Mouse (Mus musculus) small intestine, adult 2 months (tissue): ENCODE data around the gene Hdgfl2. TPM values are rescaled to one million over a fixed set of nuclear protein-coding genes. Genes with fewer than 3 reads are reported as not detected.

Experiments
- H3K27ac ChIP-seq: fragments of 200-500 bp; 2 replicates; pipeline ENCODE4 v1.5.1; 2012; ENCODE audit warnings: low read depth, low read length, control low read depth, inconsistent platforms; ENCODE audit not compliant: insufficient read depth
- H3K27me3 ChIP-seq: fragments of 200-500 bp; 2 replicates; pipeline ENCODE4 v1.6.1; 2012; ENCODE audit warnings: mild to moderate bottlenecking, moderate library complexity, low read length, inconsistent platforms; ENCODE audit not compliant: control insufficient read depth, insufficient read depth
- H3K36me3 ChIP-seq: fragments of 200-500 bp; 2 replicates; pipeline ENCODE4 v1.6.1; 2012; ENCODE audit warnings: mild to moderate bottlenecking, low read length, control low read depth, inconsistent platforms; ENCODE audit not compliant: control insufficient read depth, insufficient read depth
- H3K4me1 ChIP-seq: fragments of 200-500 bp; 2 replicates; pipeline ENCODE4 v1.6.1; 2012; ENCODE audit warnings: low read length, inconsistent platforms, mixed read lengths; ENCODE audit not compliant: control insufficient read depth, insufficient read depth, insufficient read length
- H3K4me3 ChIP-seq: fragments of 200-500 bp; 2 replicates; pipeline ENCODE4 v1.5.1; 2012; ENCODE audit warnings: low read depth, mild to moderate bottlenecking, control low read depth, inconsistent platforms, low read length, moderate library complexity
- CTCF ChIP-seq: fragments of 200-500 bp; IDR thresholded peaks from 2 replicates; pipeline ENCODE4 v1.5.1; 2012; ENCODE audit warnings: low read depth, mild to moderate bottlenecking, control low read depth, inconsistent platforms, low read length, moderate library complexity, mixed read lengths; ENCODE audit not compliant: insufficient replicate concordance, insufficient read length; ENCODE audit errors: extremely low read depth
- POLR2A ChIP-seq: fragments of 200-500 bp; IDR thresholded peaks from 2 replicates; pipeline ENCODE4 v1.6.1; 2012; ENCODE audit warnings: low read depth, mild to moderate bottlenecking, control low read depth, inconsistent platforms, low read length, moderate library complexity
- WGBS: fragments of 180-500 bp; shearing (Covaris S2); methylation state at CpG from one replicate; pipeline ENCODE4 v1.1.7; 2018; 5-methylcytosine and 5-hydroxymethylcytosine counted together
- polyA plus RNA-seq: library from polyadenylated mRNA; depleted of rRNA; stranded (reverse); fragments of >200 nt; gene quantifications from 2 replicates; pipeline ENCODE4 v1.2.3, GENCODE M21; 2012

The Hdgfl2 gene
- polyA plus RNA-seq, 1 experiment = 23.1 TPM

DNA sequence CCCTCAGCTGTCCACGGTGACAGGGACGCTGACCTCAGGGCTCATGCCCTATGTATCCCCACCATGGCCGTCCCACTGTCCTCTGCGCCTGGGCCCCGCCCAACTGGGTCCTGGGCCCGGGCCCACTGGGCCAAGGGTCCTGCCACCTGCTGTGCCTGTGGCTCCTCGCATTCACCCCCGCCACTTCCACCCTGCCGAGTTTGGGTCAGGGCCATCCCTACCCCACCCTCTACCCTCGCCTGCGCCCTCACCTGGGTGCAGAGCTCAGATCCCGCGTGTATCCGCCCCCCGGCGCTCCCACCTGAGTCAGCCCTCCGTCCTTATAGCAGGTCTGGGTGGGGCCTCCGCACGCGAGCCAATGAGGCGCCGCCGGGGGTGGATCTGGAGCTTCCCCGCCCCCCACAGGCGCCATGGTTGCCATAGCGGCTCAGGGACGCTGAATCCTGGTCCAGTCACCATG is 37.8 kb downstream of the Hdgfl2 start, which contains the start of gene Plin5:
Gene Plin5 (minus strand): TSS at position 346 of the 460 bp plus-strand sequence.
- WGBS = 2% methylated on average over 27 of the region's 27 CpGs
- H3K4me3 ChIP-seq = peak within 1 kb of the TSS; percentile 51

DNA sequence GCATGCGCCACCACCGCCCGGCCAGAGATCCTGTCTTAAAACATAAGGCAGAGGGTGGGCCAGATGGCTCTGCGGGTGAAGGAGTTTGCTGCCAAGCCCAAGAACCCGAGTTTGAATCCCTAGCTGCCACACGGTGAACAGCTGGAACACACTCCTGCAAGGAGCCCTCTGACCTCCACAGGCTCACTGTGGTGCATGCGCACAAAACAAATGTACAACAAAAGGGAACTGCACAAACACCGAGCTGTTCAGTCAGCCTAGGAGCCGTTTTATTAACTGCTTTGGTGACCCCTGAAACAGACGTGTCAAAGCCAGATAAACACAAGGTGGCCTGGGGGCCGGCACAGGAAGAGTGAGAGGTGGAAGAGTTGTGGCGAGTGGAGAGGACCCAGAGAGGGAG is 40.0 kb downstream of the Hdgfl2 start:
- 36% methylated on average over 12 of the region's 12 CpGs for WGBS

More for the DNA sequence above, 37.8 kb downstream of the Hdgfl2 start, which contains the start of gene Plin5:
- Histone ChIP-seq H3K27me3 (no peaks in the 10 kb centered on the region), H3K36me3 (no peaks in the 10 kb centered on the region), H3K27ac (no peak within 1 kb of the TSS), H3K4me1 (peaks cover 17% of the 10 kb centered on the region)
- TF ChIP-seq CTCF (no peak), POLR2A (no peak)

DNA sequence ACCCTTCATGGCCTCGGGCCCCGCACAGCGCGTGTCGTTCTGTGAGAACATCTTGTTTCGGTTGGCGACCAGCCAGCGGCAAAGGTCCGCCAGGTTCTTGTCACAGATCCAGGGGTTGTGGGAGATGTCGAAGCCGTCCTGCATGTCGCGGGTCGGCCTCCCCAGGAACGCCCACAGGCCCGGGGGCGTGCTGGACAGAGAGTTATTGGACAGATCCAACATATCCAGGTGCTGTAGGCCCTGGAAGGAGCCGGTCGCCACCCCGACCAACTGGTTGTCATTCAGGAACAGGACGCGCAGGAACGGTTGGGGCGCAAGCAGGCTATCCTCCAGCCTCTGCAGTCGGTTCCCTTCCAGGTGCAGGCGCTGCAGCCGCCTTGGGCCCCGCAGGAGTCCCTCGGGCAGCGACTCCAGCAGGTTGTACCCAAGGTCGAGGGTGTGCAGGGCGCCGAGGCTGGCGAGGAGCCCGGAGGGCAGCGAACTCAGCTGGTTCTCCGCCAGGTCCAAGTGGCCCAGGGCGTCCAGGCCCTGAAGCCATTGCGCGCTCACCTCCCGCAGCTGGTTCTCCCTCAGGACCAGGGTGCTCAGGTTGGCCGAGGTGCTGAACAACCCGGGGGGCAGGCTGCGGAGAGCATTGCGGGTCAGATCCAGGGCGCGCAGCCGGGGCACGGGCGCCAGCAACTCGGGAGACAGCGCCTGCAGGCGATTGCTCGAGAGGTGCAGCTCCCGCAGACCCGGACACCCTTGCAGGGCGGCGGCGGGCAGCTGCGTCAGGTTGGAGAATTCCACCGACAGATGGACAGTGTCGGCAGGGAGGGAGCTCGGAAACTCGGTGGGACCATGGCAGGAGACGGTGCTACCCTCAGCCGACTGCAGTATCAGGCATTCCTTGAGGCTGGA is 40.8 kb downstream of the Hdgfl2 start:
- WGBS = 3% methylated on average over 66 of the region's 66 CpGs
- TF ChIP-seq POLR2A = no peak
- no peak for TF ChIP-seq CTCF

More for the DNA sequence above, 40.0 kb downstream of the Hdgfl2 start:
- no peaks in the 10 kb centered on the region for H3K36me3 ChIP-seq
- H3K4me3 ChIP-seq = peak overlapping the region; percentile 54; the same call in 1 of the 2 replicates
- TF ChIP-seq POLR2A (no peak), CTCF (no peak)
- H3K4me1 ChIP-seq = peaks cover 22% of the 10 kb centered on the region
- no peaks in the 10 kb centered on the region for H3K27me3 ChIP-seq
- no peak overlapping the region for H3K27ac ChIP-seq

DNA sequence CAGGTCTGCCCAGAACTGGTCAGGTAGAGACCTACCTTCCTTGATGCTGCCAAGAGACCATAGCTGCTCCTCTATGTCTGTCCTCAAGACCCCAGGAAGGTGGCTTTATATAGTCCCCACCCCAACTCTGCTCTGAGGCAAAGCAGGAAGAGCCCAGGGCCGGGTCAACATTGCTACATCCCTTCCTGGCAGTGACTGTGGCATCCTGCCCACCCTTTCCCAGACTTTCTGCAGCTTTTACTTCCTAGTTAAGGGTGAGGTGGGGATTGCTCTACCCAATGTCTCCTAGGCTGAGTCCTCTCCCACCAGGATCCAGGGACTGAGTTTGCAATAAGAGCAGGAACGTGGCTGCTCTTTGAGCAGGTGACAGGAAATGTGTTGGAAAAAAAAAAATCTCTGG is 42.4 kb downstream of the Hdgfl2 start, which contains the start of gene Lrg1:
Gene Lrg1 (minus strand): TSS at position 176 of the 400 bp plus-strand sequence.
- Histone ChIP-seq H3K36me3 (no peaks in the 10 kb centered on the region), H3K27me3 (no peaks in the 10 kb centered on the region), H3K4me1 (peaks cover 22% of the 10 kb centered on the region), H3K4me3 (no peak within 1 kb of the TSS), H3K27ac (no peak within 1 kb of the TSS)
- 38% methylated on average over 2 of the region's 2 CpGs for whole genome bisulfite sequencing
- no peak for TF ChIP-seq POLR2A
- TF ChIP-seq CTCF = no peak

More for the DNA sequence above, 40.8 kb downstream of the Hdgfl2 start:
- H3K36me3 ChIP-seq = no peaks in the 10 kb centered on the region
- peak overlapping the region; percentile 54 for H3K4me3 ChIP-seq
- no peaks in the 10 kb centered on the region for H3K27me3 ChIP-seq
- H3K27ac ChIP-seq = no peak overlapping the region
- H3K4me1 ChIP-seq = peaks cover 22% of the 10 kb centered on the region

DNA sequence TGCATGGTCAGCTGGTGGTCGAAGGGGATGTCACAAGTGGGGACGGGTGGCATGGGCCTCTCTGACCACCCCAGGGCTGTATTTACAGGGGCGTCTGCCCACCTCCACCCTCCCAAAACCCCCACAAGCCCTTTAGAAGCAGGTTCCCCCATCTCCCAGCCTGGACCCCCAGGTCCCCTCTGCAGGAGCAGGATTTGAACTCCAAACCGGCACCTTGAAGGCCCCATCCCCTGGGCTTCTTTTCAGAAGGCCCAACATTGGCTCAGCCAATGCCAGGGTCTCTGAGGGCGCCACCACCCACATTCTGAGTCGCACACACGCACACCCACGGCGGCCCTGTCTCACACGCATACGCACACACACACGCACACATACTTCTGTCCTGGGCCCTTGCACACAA is 43.7 kb downstream of the Hdgfl2 start:
- no peaks in the 10 kb centered on the region for H3K27me3 ChIP-seq
- H3K36me3 ChIP-seq = no peaks in the 10 kb centered on the region
- H3K4me1 ChIP-seq = peaks cover 16% of the 10 kb centered on the region
- H3K27ac ChIP-seq = no peak overlapping the region
- H3K4me3 ChIP-seq = no peak overlapping the region
- 94% methylated on average over 12 of the region's 12 CpGs for WGBS
- TF ChIP-seq POLR2A (no peak), CTCF (no peak)

DNA sequence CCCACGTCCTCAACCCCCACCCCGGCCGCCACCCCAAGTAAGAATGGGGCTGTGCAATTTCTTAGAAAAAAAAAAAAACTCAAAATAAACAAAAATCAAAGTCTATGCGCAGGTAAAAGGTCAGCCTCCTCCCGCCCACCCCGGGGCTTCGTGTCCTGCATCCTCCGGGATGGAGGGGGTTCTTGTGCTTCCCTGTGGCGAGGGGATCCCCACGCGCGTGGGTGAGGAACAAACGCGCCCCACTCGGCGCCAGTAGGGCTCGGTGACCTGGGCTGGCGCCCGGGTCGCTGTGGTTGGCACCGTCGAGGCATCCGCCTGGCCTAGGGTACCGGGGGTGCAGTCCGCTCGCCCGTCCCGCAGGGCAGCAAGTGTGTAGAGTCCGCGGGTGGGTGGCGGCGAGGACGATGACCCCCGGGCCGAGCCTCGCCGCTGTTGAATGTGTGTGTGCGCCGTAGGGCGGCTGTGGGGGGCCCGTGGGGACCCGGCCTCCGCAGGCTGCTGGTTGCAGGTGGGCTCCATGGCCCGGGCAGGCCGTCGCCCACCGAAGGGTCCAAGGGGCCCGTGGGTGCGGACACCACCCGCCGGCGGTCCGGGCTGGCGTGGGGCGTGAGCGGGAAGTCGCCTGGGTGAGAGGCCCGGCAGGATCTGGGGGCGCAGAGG is 44.4 kb downstream of the Hdgfl2 start:
- H3K27ac ChIP-seq = no peak overlapping the region
- H3K36me3 ChIP-seq = no peaks in the 10 kb centered on the region
- H3K4me3 ChIP-seq = peak overlapping the region; percentile 72
- WGBS = 41% methylated on average over 59 of the region's 59 CpGs
- peaks cover 16% of the 10 kb centered on the region for H3K4me1 ChIP-seq
- no peaks in the 10 kb centered on the region for H3K27me3 ChIP-seq
- TF ChIP-seq POLR2A = no peak
- no peak for TF ChIP-seq CTCF
